Mouse (Mus musculus): Measurements from ENCODE around the gene 1700029J07Rik. TPM values are rescaled to one million over a fixed set of nuclear protein-coding genes. Genes with fewer than 3 reads are reported as not detected.

1700029J07Rik gene
- polyA plus RNA-seq, 1 experiment from 2014 or later = 6.1 TPM

- peak; percentile 99 for ATAC-seq (ENCODE audit: low read depth)
- H3K4me1 ChIP-seq (replicated peaks; ENCODE audit: control insufficient read depth, insufficient read depth, low read length) = peaks cover 5% of the 10 kb centered on the region; the same call in 1 of the 2 replicates
- no peaks in the 10 kb centered on the region for H3K9me3 ChIP-seq (ENCODE audit: control insufficient read depth, low read length)
Observed at GRCm38 (mm10) chr8:45999784-46000705, 25.0 kb upstream of the 1700029J07Rik start.

DNA sequence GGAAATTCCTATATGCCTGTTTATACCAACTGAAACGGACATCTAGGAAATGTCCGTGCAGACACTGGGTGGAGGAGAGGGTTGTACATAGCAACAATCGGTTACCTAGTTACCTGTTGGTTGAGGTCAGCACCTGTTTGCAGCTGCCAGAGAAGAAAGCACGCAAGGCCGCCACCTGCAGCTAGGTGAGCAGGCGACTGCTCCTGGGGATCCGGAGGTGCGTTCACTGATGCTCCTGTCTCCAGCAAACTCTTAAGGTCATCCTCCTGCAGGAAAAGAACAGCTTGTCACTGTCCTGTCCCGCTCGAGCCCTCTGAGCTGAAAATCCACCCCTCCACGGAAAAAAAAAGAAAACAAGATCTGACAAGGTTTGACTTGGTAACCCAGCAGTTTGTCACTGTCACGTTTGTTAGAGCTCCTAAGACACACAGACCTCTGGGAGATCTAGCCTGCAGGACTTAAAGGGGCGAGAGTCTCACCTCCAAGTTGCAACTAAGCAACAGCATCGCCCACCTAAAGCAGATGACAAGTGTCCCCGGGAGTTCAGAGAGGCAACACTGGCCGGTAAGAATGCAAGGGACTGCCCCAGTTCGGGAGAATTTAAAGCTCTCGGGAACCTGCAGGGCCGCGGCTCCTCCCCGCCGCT is 24.2 kb upstream of the 1700029J07Rik start, which contains the start of gene Lrp2bp:
Lrp2bp (plus strand) TSS at position 166 of the 646 bp plus-strand sequence.
- peak; percentile 1; the same call in 1 of the 2 replicates for ATAC-seq (ENCODE audit: low read depth)
- Histone ChIP-seq H3K27me3 (ENCODE audit: control insufficient read depth, insufficient read depth, low read depth, low read length) (no peaks in the 10 kb centered on the region), H3K4me2 (ENCODE audit: low read depth, low read length) (peak within 1 kb of the TSS; percentile 87), H3K36me3 (ENCODE audit: control insufficient read depth, insufficient read depth, low read length) (peaks cover 13% of the 10 kb centered on the region), H3K4me1 (replicated peaks; ENCODE audit: control insufficient read depth, insufficient read depth, low read length) (peaks cover 5% of the 10 kb centered on the region; the same call in 1 of the 2 replicates), H3K9ac (ENCODE audit: low read length) (peak within 1 kb of the TSS; percentile 78), H3K27ac (ENCODE audit: low read length) (peak within 1 kb of the TSS; percentile 96), H3K9me3 (ENCODE audit: control insufficient read depth, low read length) (no peaks in the 10 kb centered on the region), H3K4me3 (ENCODE audit: low read length) (peak within 1 kb of the TSS; percentile 66)
- 3% methylated on average over 21 of the region's 22 CpGs for WGBS

More at GRCm38 (mm10) chr8:45999784-46000705, 25.0 kb upstream of the 1700029J07Rik start:
- H3K27me3 ChIP-seq (ENCODE audit: control insufficient read depth, insufficient read depth, low read depth, low read length) = no peaks in the 10 kb centered on the region
- 4% methylated on average over 53 of the region's 55 CpGs for WGBS
- peak overlapping the region; percentile 66 for H3K4me3 ChIP-seq (ENCODE audit: low read length)
- peak overlapping the region; percentile 78 for H3K9ac ChIP-seq (ENCODE audit: low read length)
- peaks cover 13% of the 10 kb centered on the region for H3K36me3 ChIP-seq (ENCODE audit: control insufficient read depth, insufficient read depth, low read length)
- H3K4me2 ChIP-seq (ENCODE audit: low read depth, low read length) = peak overlapping the region; percentile 87
- H3K27ac ChIP-seq (ENCODE audit: low read length) = peak overlapping the region; percentile 96

DNA sequence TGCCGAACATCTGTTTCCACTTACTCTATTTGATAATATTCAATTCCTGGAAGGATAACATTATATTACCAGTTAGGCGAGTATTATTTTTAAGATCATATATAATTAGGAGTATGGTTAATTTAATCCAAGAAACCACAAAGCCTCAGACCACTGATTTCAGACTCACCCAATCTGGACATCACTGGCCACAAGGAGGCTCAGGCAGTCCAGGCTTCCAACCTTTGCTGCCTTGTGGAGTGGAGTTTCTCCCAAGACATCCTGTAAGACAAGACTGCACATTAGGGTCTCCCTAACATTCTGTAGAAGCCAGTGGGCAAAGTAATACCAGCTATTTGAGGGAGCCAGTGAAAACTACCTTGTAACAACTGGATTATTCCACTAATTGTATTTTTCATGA is 23.2 kb upstream of the 1700029J07Rik start:
- Histone ChIP-seq H3K9ac (ENCODE audit: low read length) (0 out of 2 replicates have a peak overlapping the region, but pooled peaks have one; percentile 13), H3K4me3 (ENCODE audit: low read length) (peak overlapping the region; percentile 26), H3K4me2 (ENCODE audit: low read depth, low read length) (peak overlapping the region; percentile 40), H3K27me3 (ENCODE audit: control insufficient read depth, insufficient read depth, low read depth, low read length) (no peaks in the 10 kb centered on the region), H3K9me3 (ENCODE audit: control insufficient read depth, low read length) (no peaks in the 10 kb centered on the region), H3K27ac (ENCODE audit: low read length) (no peak overlapping the region; the same call in 1 of the 2 replicates), H3K36me3 (ENCODE audit: control insufficient read depth, insufficient read depth, low read length) (peaks cover 20% of the 10 kb centered on the region), H3K4me1 (replicated peaks; ENCODE audit: control insufficient read depth, insufficient read depth, low read length) (peaks cover 5% of the 10 kb centered on the region; the same call in 1 of the 2 replicates)
- no peak for ATAC-seq (ENCODE audit: low read depth)
- WGBS = 74% methylated on average over 2 of the region's 2 CpGs

DNA sequence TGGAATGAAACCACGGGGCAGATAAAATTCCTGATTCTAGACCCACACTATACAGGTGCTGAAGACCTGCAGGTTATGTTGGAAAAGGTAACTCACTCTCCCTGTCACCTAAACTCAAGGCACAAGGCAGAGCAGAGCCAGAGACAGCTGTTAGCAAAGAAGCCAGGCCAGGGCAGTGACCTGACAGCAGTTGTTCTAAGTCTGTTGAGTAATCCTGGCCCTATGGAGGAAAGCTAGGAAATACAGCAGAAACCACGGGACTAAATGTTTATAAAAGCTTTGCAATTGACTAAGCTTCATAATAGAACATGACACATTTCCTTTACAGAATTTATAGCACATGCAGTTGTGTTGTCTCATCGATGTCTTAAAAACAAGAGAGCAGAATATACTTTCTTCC is 20.5 kb upstream of the 1700029J07Rik start:
- no peak for ATAC-seq (ENCODE audit: low read depth)
- no peak overlapping the region for H3K4me3 ChIP-seq (ENCODE audit: low read length)
- no peak overlapping the region for H3K27ac ChIP-seq (ENCODE audit: low read length)
- H3K9ac ChIP-seq (ENCODE audit: low read length) = no peak overlapping the region
- H3K27me3 ChIP-seq (ENCODE audit: control insufficient read depth, insufficient read depth, low read depth, low read length) = no peaks in the 10 kb centered on the region
- H3K4me2 ChIP-seq (ENCODE audit: low read depth, low read length) = no peak overlapping the region
- peaks cover 5% of the 10 kb centered on the region; the same call in 1 of the 2 replicates for H3K4me1 ChIP-seq (replicated peaks; ENCODE audit: control insufficient read depth, insufficient read depth, low read length)
- no peaks in the 10 kb centered on the region for H3K9me3 ChIP-seq (ENCODE audit: control insufficient read depth, low read length)
- peaks cover 20% of the 10 kb centered on the region for H3K36me3 ChIP-seq (ENCODE audit: control insufficient read depth, insufficient read depth, low read length)
- WGBS = 67% methylated on average over 3 of the region's 3 CpGs

DNA sequence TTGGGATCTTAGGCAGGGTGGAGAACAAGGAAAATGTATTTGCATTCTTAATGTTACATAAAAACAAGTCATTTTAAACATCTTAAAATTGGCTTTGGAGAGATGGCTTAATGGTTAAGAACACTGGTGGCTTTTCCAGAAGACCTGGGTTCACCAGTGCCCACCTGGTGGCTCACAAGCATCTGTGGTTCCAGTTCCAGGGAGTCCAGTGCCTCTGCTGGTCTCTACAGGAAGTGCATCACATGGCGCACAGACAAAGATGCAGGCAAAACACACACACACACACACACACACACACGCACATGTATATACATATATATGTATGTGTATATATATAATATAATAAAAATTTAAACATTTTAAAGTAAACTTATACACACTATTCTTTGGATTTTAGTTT is 19.1 kb upstream of the 1700029J07Rik start:
- Histone ChIP-seq H3K9me3 (ENCODE audit: control insufficient read depth, low read length) (no peaks in the 10 kb centered on the region), H3K4me3 (ENCODE audit: low read length) (no peak overlapping the region), H3K27ac (ENCODE audit: low read length) (no peak overlapping the region), H3K36me3 (ENCODE audit: control insufficient read depth, insufficient read depth, low read length) (peaks cover 20% of the 10 kb centered on the region), H3K9ac (ENCODE audit: low read length) (no peak overlapping the region), H3K4me1 (replicated peaks; ENCODE audit: control insufficient read depth, insufficient read depth, low read length) (peaks cover 4% of the 10 kb centered on the region; the same call in 1 of the 2 replicates), H3K27me3 (ENCODE audit: control insufficient read depth, insufficient read depth, low read depth, low read length) (no peaks in the 10 kb centered on the region), H3K4me2 (ENCODE audit: low read depth, low read length) (no peak overlapping the region)
- ATAC-seq (ENCODE audit: low read depth) = no peak
- 98% methylated on average over 2 of the region's 2 CpGs for WGBS

GRCm38 (mm10) chr8:45990631-45991310 is 15.7 kb upstream of the 1700029J07Rik start:
- H3K4me2 ChIP-seq (ENCODE audit: low read depth, low read length) = no peak overlapping the region
- H3K27me3 ChIP-seq (ENCODE audit: control insufficient read depth, insufficient read depth, low read depth, low read length) = no peaks in the 10 kb centered on the region
- H3K9me3 ChIP-seq (ENCODE audit: control insufficient read depth, low read length) = no peaks in the 10 kb centered on the region
- no peak for ATAC-seq (ENCODE audit: low read depth)
- H3K9ac ChIP-seq (ENCODE audit: low read length) = no peak overlapping the region
- H3K27ac ChIP-seq (ENCODE audit: low read length) = no peak overlapping the region
- 86% methylated on average over 4 of the region's 4 CpGs for WGBS
- H3K4me3 ChIP-seq (ENCODE audit: low read length) = no peak overlapping the region
- peaks cover 20% of the 10 kb centered on the region for H3K36me3 ChIP-seq (ENCODE audit: control insufficient read depth, insufficient read depth, low read length)
- H3K4me1 ChIP-seq (replicated peaks; ENCODE audit: control insufficient read depth, insufficient read depth, low read length) = no peaks in the 10 kb centered on the region

GRCm38 (mm10) chr8:45988189-45988588 is 13.1 kb upstream of the 1700029J07Rik start:
- H3K27ac ChIP-seq (ENCODE audit: low read length) = no peak overlapping the region
- H3K4me2 ChIP-seq (ENCODE audit: low read depth, low read length) = no peak overlapping the region
- H3K9me3 ChIP-seq (ENCODE audit: control insufficient read depth, low read length) = no peaks in the 10 kb centered on the region
- ATAC-seq (ENCODE audit: low read depth) = no peak
- H3K27me3 ChIP-seq (ENCODE audit: control insufficient read depth, insufficient read depth, low read depth, low read length) = no peaks in the 10 kb centered on the region
- no peaks in the 10 kb centered on the region for H3K4me1 ChIP-seq (replicated peaks; ENCODE audit: control insufficient read depth, insufficient read depth, low read length)
- H3K36me3 ChIP-seq (ENCODE audit: control insufficient read depth, insufficient read depth, low read length) = peaks cover 13% of the 10 kb centered on the region; the same call in 1 of the 2 replicates
- 49% methylated on average over 2 of the region's 2 CpGs for WGBS
- no peak overlapping the region for H3K9ac ChIP-seq (ENCODE audit: low read length)
- H3K4me3 ChIP-seq (ENCODE audit: low read length) = no peak overlapping the region

DNA sequence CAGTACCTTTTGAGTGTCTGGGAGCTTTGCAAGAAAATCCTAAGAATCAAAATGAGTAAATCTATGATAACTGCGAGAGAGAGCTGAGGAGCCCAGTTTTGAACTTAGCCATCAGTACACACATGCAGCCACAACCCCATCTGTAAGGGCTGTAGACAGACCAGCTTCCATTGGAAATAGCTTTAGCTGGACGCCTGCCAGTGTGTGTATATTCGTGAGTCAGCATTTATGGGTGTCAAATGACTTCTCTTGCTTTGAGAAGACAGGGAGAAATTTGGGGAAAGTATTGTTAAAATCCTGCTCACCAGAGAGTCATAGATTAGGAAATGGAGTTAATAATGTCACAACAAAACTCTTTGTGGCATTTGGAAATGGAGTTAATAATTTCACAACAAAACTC is 11.6 kb upstream of the 1700029J07Rik start:
- Histone ChIP-seq H3K27ac (ENCODE audit: low read length) (no peak overlapping the region), H3K4me3 (ENCODE audit: low read length) (no peak overlapping the region), H3K4me2 (ENCODE audit: low read depth, low read length) (no peak overlapping the region), H3K9me3 (ENCODE audit: control insufficient read depth, low read length) (no peaks in the 10 kb centered on the region), H3K9ac (ENCODE audit: low read length) (no peak overlapping the region), H3K4me1 (replicated peaks; ENCODE audit: control insufficient read depth, insufficient read depth, low read length) (no peaks in the 10 kb centered on the region), H3K27me3 (ENCODE audit: control insufficient read depth, insufficient read depth, low read depth, low read length) (no peaks in the 10 kb centered on the region), H3K36me3 (ENCODE audit: control insufficient read depth, insufficient read depth, low read length) (peaks cover 22% of the 10 kb centered on the region)
- 43% methylated on average over 3 of the region's 3 CpGs for WGBS
- ATAC-seq (ENCODE audit: low read depth) = no peak
